Mouse (Mus musculus) heart, embryonic 12.5 days (tissue): ENCODE data around the gene Dbndd1. TPM values are rescaled to one million over a fixed set of nuclear protein-coding genes. Genes with fewer than 3 reads are reported as not detected.

Source experiments
- ATAC-seq: fragments of 200-750 bp; cut with Nextera tagmentation; 2 replicates; pipeline ENCODE4 v1.8.0; 2017; ENCODE audit warnings: moderate TSS enrichment, moderate library complexity; ENCODE audit not compliant: insufficient number of reproducible peaks, low FRiP score
- H3K27ac ChIP-seq: fragments of 300-500 bp; sonication (generic); 2 replicates; pipeline ENCODE4 v1.5.1; 2016; ENCODE audit warnings: mild to moderate bottlenecking, moderate library complexity; ENCODE audit not compliant: poor library complexity, severe bottlenecking
- H3K27me3 ChIP-seq: fragments of 300-500 bp; sonication (generic); replicated peaks from 2 replicates; pipeline ENCODE4 v1.6.1; 2016; ENCODE audit warnings: mild to moderate bottlenecking, moderate library complexity
- H3K36me3 ChIP-seq: fragments of 300-500 bp; sonication (generic); 2 replicates; pipeline ENCODE4 v1.6.1; 2016; ENCODE audit warnings: mild to moderate bottlenecking, moderate library complexity
- H3K4me1 ChIP-seq: fragments of 300-500 bp; sonication (generic); replicated peaks from 2 replicates; pipeline ENCODE4 v1.6.1; 2016; ENCODE audit warnings: mild to moderate bottlenecking
- H3K4me2 ChIP-seq: fragments of 300-500 bp; sonication (generic); 2 replicates; pipeline ENCODE4 v1.6.1; 2016; ENCODE audit warnings: mild to moderate bottlenecking, moderate library complexity
- H3K4me3 ChIP-seq: fragments of 300-500 bp; sonication (generic); 2 replicates; pipeline ENCODE4 v1.5.1; 2016; ENCODE audit warnings: mild to moderate bottlenecking
- H3K9ac ChIP-seq: fragments of 300-500 bp; sonication (generic); 2 replicates; pipeline ENCODE4 v1.6.1; 2016; ENCODE audit warnings: mild to moderate bottlenecking, moderate library complexity
- H3K9me3 ChIP-seq: fragments of 300-500 bp; sonication (generic); replicated peaks from 2 replicates; pipeline ENCODE4 v1.6.1; 2016; ENCODE audit warnings: mild to moderate bottlenecking, moderate library complexity
- WGBS: fragments of 180-500 bp; shearing (Covaris S2); methylation state at CpG from one replicate; pipeline ENCODE4 v1.1.7; 2016; 5-methylcytosine and 5-hydroxymethylcytosine counted together
- polyA plus RNA-seq: library from polyadenylated mRNA; unstranded; fragments of >200 nt; fragmentation: Nextera tagmentation; extraction: Ambion mirVana; gene quantifications from 2 replicates; pipeline ENCODE4 v1.2.1, GENCODE M21; 2016

Gene Dbndd1
- polyA plus RNA-seq, 1 experiment from 2014 or later, result 1.7 TPM

DNA sequence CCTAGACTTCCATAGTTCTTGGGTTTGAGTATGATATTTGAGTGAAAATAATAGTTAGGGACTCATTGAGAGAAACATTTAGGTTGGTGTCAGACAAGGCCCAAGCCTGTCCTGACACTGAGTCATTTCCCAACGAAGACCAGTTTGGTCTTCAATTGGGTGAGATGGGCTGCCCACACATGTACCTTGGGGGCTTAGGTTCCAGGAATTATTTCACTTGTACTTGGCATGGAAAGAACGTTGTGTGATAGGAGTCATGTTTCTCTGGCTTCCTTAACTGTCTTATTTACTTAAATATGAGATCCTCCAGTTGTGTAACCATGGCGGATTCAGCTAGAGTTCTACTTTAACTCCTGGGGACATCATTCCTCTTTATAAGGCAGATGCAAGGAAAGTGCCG lies 51.6 kb downstream of the Dbndd1 start:
- WGBS, result 82% methylated on average over 4 of the region's 4 CpGs
- Histone ChIP-seq H3K27me3 (no peaks in the 10 kb centered on the region), H3K27ac (no peak overlapping the region), H3K4me1 (no peaks in the 10 kb centered on the region), H3K36me3 (peaks cover 52% of the 10 kb centered on the region), H3K4me3 (no peak overlapping the region), H3K9me3 (no peaks in the 10 kb centered on the region), H3K9ac (no peak overlapping the region), H3K4me2 (no peak overlapping the region)
- no peak for ATAC-seq

Other genes with a start within 250 kb of the Dbndd1 start
- gene Fanca, start 196.9 kb downstream of the Dbndd1 start, polyA plus RNA-seq, result 23.0 and 23.6 TPM in 2 replicates
- 2.8 and 3.4 TPM in 2 replicates for gene Spire2, start 182.8 kb downstream of the Dbndd1 start, polyA plus RNA-seq
- 172 TPM in 2 replicates for gene Tcf25, start 141.7 kb downstream of the Dbndd1 start, polyA plus RNA-seq
- not detected in 2 replicates for gene Mc1r, start 108.4 kb downstream of the Dbndd1 start, polyA plus RNA-seq
- gene Tubb3, start 104.0 kb downstream of the Dbndd1 start, polyA plus RNA-seq, result 7.6 and 9.1 TPM in 2 replicates
- gene Def8, start 91.9 kb downstream of the Dbndd1 start, polyA plus RNA-seq, result 34.7 and 36.0 TPM in 2 replicates
- gene Afg3l1, start 37.6 kb downstream of the Dbndd1 start, polyA plus RNA-seq, result 56.4 and 61.8 TPM in 2 replicates
- 14.4 and 15.8 TPM in 2 replicates for gene Gas8, start 3.4 kb upstream of the Dbndd1 start, polyA plus RNA-seq
- gene Rhou, start 138.5 kb upstream of the Dbndd1 start, polyA plus RNA-seq, result 10.7 and 13.4 TPM in 2 replicates